Mouse (Mus musculus) kidney, postnatal 10 days (tissue): ENCODE measurements at regions not wholly inside any gene's neighbourhood (a gene's known extent, or its start where the extent isn't known, plus 50 kb on each side); places are given as distances from the start of the nearest gene placed in this dataset.
A peak's percentile ranks its signal among the peaks of the same experiment; 100 is the strongest.
"Not testable (repeated sequence)": the region's sequence is repeated elsewhere in the genome, so short reads cannot be mapped to it uniquely, and the experiment has no call there.

Experiments used
- DNase-seq: peaks from one replicate; pipeline ENCODE4 v3.0.0; 2021; ENCODE audit warnings: mixed read lengths

- not testable (repeated sequence) for DNase-seq
Observed at GRCm38 (mm10) chr17:27279491-27280288, 75.4 kb upstream of the Lemd2 start.

- not testable (repeated sequence) for DNase-seq
Observed at GRCm38 (mm10) chr17:27277786-27278185, 73.5 kb upstream of the Lemd2 start.

DNA sequence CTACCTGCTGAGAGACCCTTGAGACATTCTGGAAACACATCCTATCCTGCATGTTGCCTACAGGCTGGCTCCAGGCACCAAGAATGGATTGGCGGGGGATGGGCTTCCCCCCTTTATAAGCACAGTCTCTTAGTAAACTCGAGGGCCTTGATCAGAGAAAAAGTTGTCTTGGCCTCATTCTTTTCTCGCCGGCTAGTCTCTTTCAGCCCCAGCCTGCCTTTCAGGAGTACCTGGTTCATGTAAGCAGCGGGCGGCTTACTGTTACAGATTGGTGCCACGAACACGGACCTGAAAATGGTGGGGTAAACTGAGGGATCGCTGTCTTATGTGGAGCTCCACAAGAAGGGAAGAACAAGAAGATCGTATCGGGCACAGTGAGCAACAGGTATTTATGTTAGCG, 67.5 kb upstream of the Lemd2 start:
- DNase-seq, result not testable (repeated sequence)

GRCm38 (mm10) chr17:27270776-27271175, 66.5 kb upstream of the Lemd2 start:
- DNase-seq, result not testable (repeated sequence)

GRCm38 (mm10) chr17:27264607-27265006, 60.3 kb upstream of the Lemd2 start:
- DNase-seq, result not testable (repeated sequence)

GRCm38 (mm10) chr17:27262607-27263006, 58.3 kb upstream of the Lemd2 start:
- DNase-seq, result no peak

DNA sequence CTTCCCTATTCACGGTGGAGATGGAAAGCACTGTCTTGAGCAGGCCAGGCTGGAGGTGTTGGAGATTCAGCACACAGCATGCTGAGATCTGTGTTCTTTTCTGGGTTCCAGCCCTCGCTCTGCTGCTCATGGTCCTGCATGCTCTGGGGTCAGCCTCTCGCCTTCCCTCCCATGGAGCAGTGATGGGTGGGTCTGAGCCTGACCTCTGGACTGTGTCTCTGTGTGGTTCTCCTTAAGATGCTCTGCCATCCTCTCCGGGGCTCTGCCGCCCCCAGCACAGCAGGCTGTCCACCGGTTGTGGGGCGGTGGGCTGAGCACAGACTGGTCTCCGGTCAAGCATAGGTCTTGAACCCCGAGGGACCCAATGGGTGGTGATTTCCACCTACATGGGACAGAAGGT, 57.7 kb upstream of the Lemd2 start:
- no peak for DNase-seq

DNA sequence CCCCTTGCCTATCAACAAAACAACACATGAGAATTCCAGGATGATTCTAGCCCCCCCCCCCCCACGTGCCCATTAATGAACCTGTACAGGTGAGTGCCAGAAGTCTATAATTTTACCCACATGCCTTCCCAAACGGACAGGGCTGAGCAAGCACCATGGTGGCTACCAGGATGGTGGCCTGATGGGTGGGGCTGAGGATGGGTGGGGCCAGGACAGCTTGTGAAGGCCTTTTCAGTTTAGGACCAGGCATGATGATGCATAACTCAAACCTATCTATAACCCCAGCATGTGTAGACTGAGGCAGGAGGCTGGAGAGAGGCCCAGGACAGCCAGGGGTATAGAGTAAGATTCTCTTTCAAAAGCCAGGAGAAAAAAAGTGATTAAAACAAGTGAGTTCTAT, 57.0 kb upstream of the Lemd2 start:
- DNase-seq, result no peak

GRCm38 (mm10) chr17:27260116-27260515, 55.8 kb upstream of the Lemd2 start:
- DNase-seq, result no peak

DNA sequence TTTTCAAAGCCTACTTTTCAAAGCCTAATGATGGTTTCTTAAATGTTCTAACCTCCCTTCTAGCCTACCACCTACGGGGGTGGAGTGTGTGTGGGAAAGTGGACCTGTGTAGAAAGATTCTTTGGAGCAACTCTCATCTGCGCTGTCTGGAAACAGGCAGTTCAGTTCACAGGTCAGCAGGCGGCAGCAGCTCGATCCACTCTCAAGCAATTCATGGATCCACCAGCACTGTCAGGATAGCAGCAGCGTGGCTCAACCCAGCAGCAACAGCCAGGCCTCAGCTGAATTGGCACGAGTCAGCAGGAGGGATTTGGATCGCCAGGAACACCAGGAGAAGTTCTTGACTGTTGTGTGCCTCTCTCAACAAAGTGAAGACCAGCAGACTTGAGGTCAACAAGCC, 53.1 kb upstream of the Lemd2 start:
- peak; percentile 69 for DNase-seq

DNA sequence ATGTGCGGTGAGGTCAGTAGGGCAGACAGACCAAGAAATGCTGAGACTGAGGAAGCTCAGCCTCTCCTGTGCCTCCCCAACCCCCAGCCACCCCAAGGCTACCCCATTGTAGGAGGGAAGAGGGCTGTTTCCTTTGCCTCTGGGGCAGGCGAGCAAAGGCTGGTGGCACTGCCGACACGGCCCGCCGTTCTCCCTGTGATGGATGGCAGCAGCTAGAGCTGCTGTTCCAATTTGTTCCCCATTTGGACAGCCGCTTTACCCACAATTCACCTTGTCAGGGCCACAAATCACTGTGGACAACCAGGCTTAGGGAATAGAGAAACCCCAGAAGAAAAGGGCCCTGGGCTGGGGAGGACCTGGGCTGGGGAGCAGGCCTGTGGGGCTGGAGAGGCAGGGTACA, 51.5 kb upstream of the Lemd2 start:
- DNase-seq, result no peak
